Mouse (Mus musculus) hematopoietic stem cell, adult 5-6 weeks (primary cell): ENCODE measurements at regions not wholly inside any gene's neighbourhood (a gene's known extent, or its start where the extent isn't known, plus 50 kb on each side); places are given as distances from the start of the nearest gene placed in this dataset.
A peak's percentile ranks its signal among the peaks of the same experiment; 100 is the strongest.

ENCODE experiments used
- ATAC-seq, 2 experiments: fragments of 125-278 bp in 1 of 2; replicated peaks in 1 of 2; 2 replicates each; pipeline ENCODE4 v1.8.0; 2016 to 2017; ENCODE audit warnings: inconsistent platforms in 2 of 2, mild to moderate bottlenecking in 2 of 2, moderate number of reproducible peaks in 2 of 2, low read depth in 1 of 2, moderate TSS enrichment in 1 of 2; ENCODE audit not compliant: low FRiP score in 2 of 2, poor library complexity in 2 of 2, severe bottlenecking in 2 of 2, insufficient read depth in 1 of 2, low TSS enrichment in 1 of 2

DNA sequence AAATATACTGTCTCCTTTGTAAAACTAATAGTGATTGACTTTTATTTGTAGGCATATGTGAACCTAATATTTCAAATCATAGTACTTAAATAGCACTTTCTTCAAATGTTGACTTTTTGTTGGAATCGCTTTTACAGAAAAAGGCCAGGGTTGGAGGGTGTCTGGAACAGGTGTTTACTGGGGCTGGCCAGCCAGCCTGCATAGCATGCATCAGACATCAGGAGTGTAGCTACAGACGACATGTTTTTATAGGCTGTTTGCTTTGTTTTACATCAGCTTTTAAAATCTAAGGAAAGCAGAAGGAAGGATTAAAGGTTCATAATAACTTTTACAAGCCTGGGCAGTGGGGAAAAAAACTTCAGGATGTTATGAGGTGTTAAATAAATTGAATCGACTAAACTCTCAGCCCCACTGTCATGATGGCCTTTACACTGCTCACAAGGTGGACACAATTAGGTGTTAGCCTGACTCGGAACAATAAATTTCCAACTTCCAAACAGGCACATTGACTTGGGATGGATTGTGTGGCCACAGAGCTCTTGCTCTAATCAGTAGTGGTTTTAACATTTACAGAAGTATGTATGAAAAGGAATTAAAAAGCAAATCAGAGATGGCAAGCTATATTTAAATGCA is 66.0 kb downstream of the Rbm43 start:
- no peak for ATAC-seq

DNA sequence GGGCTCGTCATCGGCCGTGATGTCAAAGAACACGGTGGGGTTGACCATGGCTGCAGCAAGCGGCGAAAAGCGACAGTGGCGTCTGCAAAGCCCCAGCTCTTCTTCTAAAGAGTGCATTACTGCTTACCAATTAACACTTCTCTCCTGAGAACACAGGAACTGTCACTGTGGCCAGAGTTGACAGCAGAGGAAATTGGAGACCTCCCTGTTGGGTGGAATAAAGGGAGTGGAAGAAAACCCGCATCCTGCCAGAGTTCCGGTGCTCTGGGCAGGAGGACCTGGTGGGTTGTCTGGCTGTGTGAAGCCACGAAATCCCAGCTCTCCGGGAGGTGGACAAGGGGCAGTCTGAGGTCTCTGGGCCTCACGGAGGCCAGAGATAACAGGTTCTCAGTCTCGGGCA is 63.4 kb downstream of the Rbm43 start:
- ATAC-seq, result peak; percentile 91 to 97
